Mouse (Mus musculus): ENCODE results near the gene Plbd2. TPM values are rescaled to one million over a fixed set of nuclear protein-coding genes. Genes with fewer than 3 reads are reported as not detected.
"Not testable (repeated sequence)": the region's sequence is repeated elsewhere in the genome, so short reads cannot be mapped to it uniquely, and the experiment has no call there.

Gene Plbd2
- total RNA-seq, 2 experiments from 2014 or later: 61.5 to 70.3 TPM

DNA sequence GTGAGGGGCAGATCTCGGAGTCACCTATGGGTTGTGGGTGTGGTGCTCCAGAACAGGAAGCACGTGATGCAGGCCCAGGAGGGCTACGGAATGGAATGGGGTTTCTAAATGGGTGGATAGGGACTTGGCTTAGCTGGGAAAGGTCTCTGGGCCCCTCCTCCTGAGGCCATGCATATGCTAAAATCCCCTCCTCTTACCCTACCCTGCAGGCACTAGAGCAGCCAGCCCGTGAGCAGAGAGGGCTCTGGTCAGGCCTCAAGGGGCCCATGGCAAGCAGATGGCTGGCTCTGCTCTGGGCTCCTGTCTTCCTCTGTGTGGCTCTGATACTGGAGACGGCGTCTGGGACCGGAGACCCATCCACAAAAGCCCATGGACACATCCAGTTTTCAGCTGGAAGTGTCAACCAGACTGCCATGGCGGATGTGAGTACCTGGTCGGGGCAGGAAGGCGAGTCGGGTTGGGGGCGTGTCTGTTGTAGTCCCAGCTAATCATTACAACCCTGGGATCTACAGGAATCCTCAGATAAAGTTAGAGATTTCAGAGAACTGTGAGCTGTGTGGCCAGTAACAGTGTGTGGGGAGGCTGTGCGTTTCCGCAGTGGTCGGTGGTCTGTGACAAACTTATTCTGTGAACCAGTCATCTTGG lies 9.6 kb upstream of the Plbd2 start:
- DNase-seq (ENCODE audit: extremely low spot score in 1 of 2, low spot score in 1 of 2): no peak

GRCm38 (mm10) chr5:120511643-120512220 lies 8.3 kb upstream of the Plbd2 start:
- no peak for DNase-seq (ENCODE audit: extremely low spot score in 1 of 2, low spot score in 1 of 2)

GRCm38 (mm10) chr5:120510982-120511642 lies 7.7 kb upstream of the Plbd2 start, which contains the start of gene Slc8b1:
Gene Slc8b1, plus strand, starts transcription at chr5:120511168.
- DNase-seq (ENCODE audit: extremely low spot score in 1 of 2, low spot score in 1 of 2): peak; percentile 64 to 73

- no peak for DNase-seq (ENCODE audit: extremely low spot score in 1 of 2, low spot score in 1 of 2)
These were observed 3.9 kb upstream of the Plbd2 start for GRCm38 (mm10) chr5:120507311-120507710.

GRCm38 (mm10) chr5:120506490-120506889 lies 3.1 kb upstream of the Plbd2 start:
- no peak for DNase-seq (ENCODE audit: extremely low spot score in 1 of 2, low spot score in 1 of 2)

DNA sequence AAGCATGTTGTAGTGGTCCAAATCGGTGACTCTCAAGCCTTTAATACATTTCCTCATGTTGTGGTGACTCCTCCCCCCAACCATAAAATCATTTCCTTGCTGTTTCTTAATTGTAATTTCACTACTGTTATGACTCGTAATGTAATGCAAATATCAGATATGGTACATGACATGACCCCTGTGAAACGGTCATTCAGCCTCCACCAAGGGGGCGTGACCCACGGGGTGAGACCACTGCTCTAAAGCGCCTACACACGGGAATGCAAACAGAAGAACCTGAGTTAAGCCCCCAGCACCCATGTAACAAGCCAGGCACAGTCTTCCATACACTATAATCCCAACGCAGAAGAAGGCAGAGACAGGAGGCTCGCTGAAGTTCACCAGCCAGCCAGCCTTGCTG lies 2.4 kb upstream of the Plbd2 start:
- DNase-seq (ENCODE audit: extremely low spot score in 1 of 2, low spot score in 1 of 2): no peak

DNA sequence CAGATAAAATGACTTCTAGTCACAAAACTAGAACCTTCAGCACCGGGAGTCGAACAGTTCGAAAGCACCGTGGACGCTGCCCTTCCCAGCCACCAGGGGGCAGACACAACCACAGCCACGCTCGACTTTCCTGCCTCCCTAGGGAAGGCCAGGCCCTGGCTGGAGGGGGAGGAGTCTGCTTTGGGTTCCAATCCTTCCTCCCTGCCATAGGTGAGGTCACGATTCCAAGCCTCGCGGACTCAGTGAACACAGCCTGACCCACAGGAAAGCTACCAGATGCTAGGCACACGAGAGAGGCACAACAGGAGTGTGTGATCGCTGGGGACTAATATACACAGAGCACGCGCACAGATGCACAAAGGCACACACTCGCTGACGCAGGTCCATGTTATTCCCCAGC lies 1.9 kb upstream of the Plbd2 start:
- DNase-seq (ENCODE audit: extremely low spot score in 1 of 2, low spot score in 1 of 2): peak; percentile 67 to 77

DNA sequence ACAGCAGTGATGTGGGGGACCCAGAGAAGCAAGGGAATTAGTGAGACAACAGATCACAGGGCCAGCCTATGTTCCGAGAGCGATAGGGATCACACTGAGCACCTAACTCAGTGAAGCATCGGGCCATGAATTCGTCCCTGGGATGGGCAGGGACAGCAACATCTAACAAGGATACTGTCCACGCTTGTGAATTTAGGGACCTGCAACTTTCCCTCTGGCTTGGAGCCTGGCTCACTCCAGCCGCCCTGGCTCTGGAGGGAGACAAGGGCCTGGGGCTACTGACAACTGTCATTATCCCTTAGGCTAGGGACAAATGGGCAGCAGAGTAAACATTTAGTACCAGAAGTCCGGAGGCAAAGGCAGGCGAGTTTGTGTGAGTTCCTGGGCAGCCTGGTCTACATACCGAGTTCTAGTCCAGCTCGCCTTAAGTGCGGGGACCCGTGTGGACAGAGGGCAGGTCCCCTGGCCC lies 716 bp downstream of the Plbd2 start:
- no peak for DNase-seq (ENCODE audit: extremely low spot score in 1 of 2, low spot score in 1 of 2)

- peak in 1 of 2 experiments; percentile 40 for DNase-seq (ENCODE audit: extremely low spot score in 1 of 2, low spot score in 1 of 2)
These were observed 1.2 kb downstream of the Plbd2 start for GRCm38 (mm10) chr5:120502147-120502621.

- not testable (repeated sequence) for DNase-seq (ENCODE audit: extremely low spot score in 1 of 2, low spot score in 1 of 2)
These were observed 2.8 kb downstream of the Plbd2 start for GRCm38 (mm10) chr5:120500609-120501008.

DNA sequence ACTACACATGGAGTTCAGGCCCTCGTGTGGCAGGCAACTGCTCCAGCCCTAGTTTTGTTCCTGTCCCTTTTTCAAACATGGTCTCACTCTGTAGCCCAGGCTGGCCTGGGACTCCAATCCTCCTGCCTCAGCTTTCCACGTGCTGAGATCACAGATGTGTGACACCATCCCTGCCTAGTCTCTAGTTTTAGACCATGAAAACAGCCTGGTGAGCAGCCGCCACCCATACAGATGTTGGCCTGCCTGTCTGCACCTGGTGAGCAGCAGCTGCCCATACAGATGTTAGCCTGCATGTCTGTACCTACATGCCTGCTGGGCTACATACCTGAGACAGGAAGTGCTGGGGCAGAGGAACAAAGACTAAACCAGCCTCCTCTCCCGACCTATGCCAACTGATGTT lies 4.2 kb downstream of the Plbd2 start:
- no peak for DNase-seq (ENCODE audit: extremely low spot score in 1 of 2, low spot score in 1 of 2)

DNA sequence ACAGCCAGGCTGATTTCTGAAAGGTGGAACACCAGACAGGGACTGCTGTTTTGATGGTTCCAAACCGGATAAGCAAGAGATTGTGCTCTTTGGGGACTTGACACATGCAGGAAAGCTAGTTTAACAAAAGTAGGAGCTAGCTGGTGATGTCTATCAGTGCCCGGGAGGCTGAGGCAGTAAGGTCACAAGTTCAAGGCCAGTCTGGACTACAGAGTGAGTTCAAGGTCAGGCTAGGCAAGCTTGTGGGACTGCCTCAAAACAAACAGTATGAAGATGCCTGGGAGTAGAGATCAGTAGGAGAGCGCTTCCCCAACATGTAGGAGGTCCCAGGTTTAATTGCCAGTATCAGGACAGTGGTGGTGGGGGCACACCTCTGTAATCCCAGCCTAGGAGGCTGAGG lies 6.4 kb downstream of the Plbd2 start:
- DNase-seq (ENCODE audit: extremely low spot score in 1 of 2, low spot score in 1 of 2): no peak

- no peak for DNase-seq (ENCODE audit: extremely low spot score in 1 of 2, low spot score in 1 of 2)
These were observed 7.7 kb downstream of the Plbd2 start for GRCm38 (mm10) chr5:120495703-120496226.

DNA sequence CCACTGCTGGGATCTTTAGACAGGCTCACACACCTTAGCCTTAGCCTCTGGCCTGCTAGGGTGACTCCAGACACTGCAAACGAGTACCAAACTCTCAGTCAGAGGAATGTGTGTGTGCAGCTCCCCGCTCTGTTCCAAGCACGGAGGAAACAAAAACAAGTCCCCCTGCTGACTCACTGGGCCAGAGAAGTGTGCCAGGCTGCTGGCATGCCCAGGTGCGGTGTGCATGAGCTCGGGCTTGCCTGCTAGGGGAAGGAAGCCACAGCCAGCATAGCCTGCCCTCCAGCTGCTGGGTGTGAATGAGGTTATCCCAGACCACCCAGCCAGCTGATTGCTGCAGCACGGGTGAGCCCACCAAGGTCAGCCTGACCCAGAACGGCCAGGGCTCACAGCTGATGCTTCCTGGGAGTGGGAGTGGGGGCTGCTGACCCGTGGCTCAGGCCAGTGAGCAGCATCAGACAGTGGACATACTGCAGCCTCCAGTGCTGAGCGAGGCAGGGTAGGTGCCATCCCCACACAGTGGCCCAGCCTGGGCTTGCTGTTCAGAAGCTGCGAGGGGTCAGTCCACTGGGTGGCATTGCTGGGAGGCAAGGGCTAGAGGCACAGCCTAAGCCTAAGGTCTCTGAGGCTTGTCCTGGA lies 8.2 kb downstream of the Plbd2 start:
- no peak for DNase-seq (ENCODE audit: extremely low spot score in 1 of 2, low spot score in 1 of 2)

- no peak for DNase-seq (ENCODE audit: extremely low spot score in 1 of 2, low spot score in 1 of 2)
These were observed 9.5 kb downstream of the Plbd2 start for GRCm38 (mm10) chr5:120493873-120494395.

DNA sequence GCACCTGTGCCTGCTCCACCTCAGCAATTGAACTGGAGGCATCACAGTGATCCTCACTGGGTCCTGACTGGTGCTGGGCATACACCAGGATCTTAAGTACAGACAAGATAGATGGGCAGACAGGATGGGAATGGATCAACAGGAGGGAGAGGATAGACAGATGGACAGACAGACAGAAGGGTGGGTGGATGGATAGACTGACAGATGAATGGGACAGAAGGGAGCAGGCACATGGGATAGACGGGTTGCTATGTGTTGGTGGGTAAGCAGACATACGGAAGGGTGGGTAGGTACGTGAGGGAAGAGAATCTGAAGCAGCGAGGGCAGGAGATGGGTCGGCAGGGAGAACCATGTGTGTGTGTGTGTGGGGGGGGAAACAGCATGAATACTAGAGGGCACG lies 10.0 kb downstream of the Plbd2 start:
- no peak for DNase-seq (ENCODE audit: extremely low spot score in 1 of 2, low spot score in 1 of 2)

- DNase-seq (ENCODE audit: extremely low spot score in 1 of 2, low spot score in 1 of 2): peak in 1 of 2 experiments; percentile 53
These were observed 11.0 kb downstream of the Plbd2 start for GRCm38 (mm10) chr5:120492437-120492836.

DNA sequence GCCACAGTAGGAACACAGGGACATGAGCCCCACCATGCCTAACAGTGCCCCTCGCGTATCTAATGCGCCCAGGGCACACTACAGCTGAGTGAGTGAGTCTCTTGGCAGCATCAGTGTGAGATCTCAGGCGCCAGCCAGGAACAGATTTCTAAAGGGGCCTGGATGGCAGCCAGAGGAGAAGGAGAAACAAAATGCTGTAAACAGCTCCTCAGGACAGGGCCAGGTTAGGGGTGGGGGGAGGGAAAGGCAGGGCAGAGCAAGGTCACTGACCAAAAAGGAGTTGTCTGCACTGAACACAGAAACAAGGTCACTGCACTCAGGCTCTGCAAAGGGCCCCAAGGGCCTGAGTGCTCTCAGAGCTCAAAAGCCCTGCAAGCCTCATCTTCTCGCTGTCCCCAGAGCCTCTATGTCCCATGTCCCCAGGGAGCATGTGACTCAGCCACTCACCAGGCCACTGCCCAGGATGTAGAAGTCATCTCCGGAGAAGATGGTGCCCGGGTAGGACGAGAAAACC lies 12.7 kb downstream of the Plbd2 start:
- peak in 1 of 2 experiments; percentile 48 for DNase-seq (ENCODE audit: extremely low spot score in 1 of 2, low spot score in 1 of 2)

- DNase-seq (ENCODE audit: extremely low spot score in 1 of 2, low spot score in 1 of 2): no peak
These were observed 15.6 kb downstream of the Plbd2 start for GRCm38 (mm10) chr5:120487844-120488243.

- DNase-seq (ENCODE audit: extremely low spot score in 1 of 2, low spot score in 1 of 2): no peak
These were observed 20.0 kb downstream of the Plbd2 start for GRCm38 (mm10) chr5:120483399-120483798.
